Mouse (Mus musculus) brain, embryonic 14.5 days (tissue): ENCODE results near the gene Dnase2a.

Experiments used
- CTCF ChIP-seq: fragments of 200-500 bp; IDR thresholded peaks from 2 replicates; pipeline ENCODE4 v1.5.1; 2012; ENCODE audit warnings: inconsistent platforms, mild to moderate bottlenecking, moderate library complexity, borderline replicate concordance; ENCODE audit not compliant: insufficient read depth, insufficient read length; ENCODE audit errors: extremely low read depth
- POLR2A ChIP-seq: fragments of 200-500 bp; IDR thresholded peaks from 2 replicates; pipeline ENCODE4 v1.6.1; 2012; ENCODE audit warnings: mild to moderate bottlenecking, inconsistent platforms, borderline replicate concordance; ENCODE audit not compliant: poor library complexity, insufficient read depth, insufficient read length, severe bottlenecking; ENCODE audit errors: extremely low read depth

GRCm38 (mm10) chr8:84935489-84935888, 27.1 kb downstream of the Dnase2a start:
- TF ChIP-seq CTCF, result no peak
- TF ChIP-seq POLR2A, result no peak
